Mouse (Mus musculus) liver, adult 2 months (tissue): ENCODE measurements around the gene Atxn2l.
A peak's percentile ranks its signal among the peaks of the same experiment; 100 is the strongest.

Experiments
- CTCF ChIP-seq: fragments of 200-500 bp; IDR thresholded peaks from 2 replicates; pipeline ENCODE4 v1.5.1; 2011; ENCODE audit warnings: low read depth, low read length, control low read depth
- POLR2A ChIP-seq: fragments of 200-500 bp; IDR thresholded peaks from 2 replicates; pipeline ENCODE4 v1.6.1; 2011; ENCODE audit warnings: low read length, control low read depth; ENCODE audit not compliant: insufficient read depth; ENCODE audit errors: extremely low read depth

- TF ChIP-seq POLR2A = no peak
- peak; percentile 45; the same call in 1 of the 2 replicates for TF ChIP-seq CTCF
Measured at GRCm38 (mm10) chr7:126537820-126538585, 34.8 kb upstream of the Atxn2l start.
